Mouse (Mus musculus): ENCODE measurements around the gene Elovl7. TPM values are rescaled to one million over a fixed set of nuclear protein-coding genes. Genes with fewer than 3 reads are reported as not detected.

Elovl7 gene
- 1.2 and 1.7 TPM in 2 replicates for polyA plus RNA-seq (2012; rRNA removed; ENCODE audit: low replicate concordance)

GRCm38 (mm10) chr13:108214081-108214484 is at the start of gene Elovl7:
Gene Elovl7 (plus strand): TSS chr13:108214404.

DNA sequence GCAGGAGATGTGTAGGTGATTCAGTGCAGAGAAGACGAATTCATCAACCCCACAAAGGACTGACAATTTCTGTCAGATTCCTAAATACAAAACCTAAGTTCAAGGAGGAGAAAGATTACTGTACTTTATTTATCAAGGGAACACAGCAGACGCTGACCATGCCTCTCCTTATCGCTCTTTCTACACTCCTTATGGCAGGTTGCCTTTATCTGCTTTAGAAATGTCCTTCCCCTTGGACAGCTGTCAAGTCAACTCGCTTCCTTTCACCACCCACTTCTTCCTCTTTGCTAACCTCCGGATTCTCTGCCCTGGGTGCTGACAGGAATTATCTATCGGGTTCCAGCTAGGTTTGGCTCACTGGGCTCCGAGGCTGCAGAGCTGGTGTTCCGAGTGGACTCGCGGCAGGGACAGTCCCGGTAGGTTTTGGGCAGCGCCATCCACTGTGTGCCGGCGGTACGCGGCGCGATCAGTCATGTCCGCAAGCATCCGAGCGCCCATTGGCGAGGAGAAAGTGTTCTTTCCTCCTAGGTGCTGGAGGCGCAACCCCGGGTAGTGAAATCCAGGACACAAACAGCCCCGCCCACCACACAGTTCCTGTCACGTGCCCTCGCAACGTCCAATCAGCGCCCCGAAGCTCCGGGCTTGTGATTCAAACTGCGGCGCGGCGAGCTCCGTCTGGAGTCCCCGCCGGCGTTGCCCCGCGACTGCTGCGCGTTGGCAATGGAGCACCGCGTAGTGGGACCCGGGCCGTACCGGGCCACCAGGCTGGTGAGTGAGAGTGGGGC is 101.7 kb downstream of the Elovl7 start, which contains the start of gene Depdc1b:
TSS of gene Depdc1b (plus strand) at position 631 of the 785 bp plus-strand sequence.

Other genes with a start within 250 kb of the Elovl7 start
- gene Smim15, start 170.0 kb upstream of the Elovl7 start, polyA plus RNA-seq (2012; rRNA removed; ENCODE audit: low replicate concordance): 1.1 and 1.3 TPM in 2 replicates
- gene Ndufaf2, start 55.8 kb upstream of the Elovl7 start, polyA plus RNA-seq (2012; rRNA removed; ENCODE audit: low replicate concordance): 1.5 and 2.6 TPM in 2 replicates
- gene Ercc8, start 55.7 kb upstream of the Elovl7 start, polyA plus RNA-seq (2012; rRNA removed; ENCODE audit: low replicate concordance): 3.0 and 4.0 TPM in 2 replicates
- 0.19 and 0.62 TPM in 2 replicates for gene Depdc1b, start 101.9 kb downstream of the Elovl7 start, polyA plus RNA-seq (2012; rRNA removed; ENCODE audit: low replicate concordance)
- 2.4 and 3.4 TPM in 2 replicates for gene Pde4d, start 235.5 kb downstream of the Elovl7 start, polyA plus RNA-seq (2012; rRNA removed; ENCODE audit: low replicate concordance)